Mouse (Mus musculus): ENCODE measurements around the gene Gm10665.
"Not testable (repeated sequence)": the region's sequence is repeated elsewhere in the genome, so short reads cannot be mapped to it uniquely, and the experiment has no call there.

Gm10665 gene

GRCm38 (mm10) chr7:22463975-22464374, at the start of gene Gm10665:
Gene Gm10665, minus strand, starts transcription at chr7:22464075.
- not testable (repeated sequence) for DNase-seq

- DNase-seq, result not testable (repeated sequence)
Measured at GRCm38 (mm10) chr7:22499578-22499977, 35.7 kb upstream of the Gm10665 start, which contains the start of gene Vmn1r151. Gene Vmn1r151, minus strand, starts transcription at chr7:22499678.

- not testable (repeated sequence) for DNase-seq
Measured at GRCm38 (mm10) chr7:22438129-22438528, 25.7 kb downstream of the Gm10665 start, which contains the start of gene Vmn1r149. Gene Vmn1r149, minus strand, starts transcription at chr7:22438229.

GRCm38 (mm10) chr7:22413283-22413682, 50.6 kb downstream of the Gm10665 start, which contains the start of gene Vmn1r148:
Gene Vmn1r148, plus strand, starts transcription at chr7:22413583.
- DNase-seq, result not testable (repeated sequence)

All from cerebellum, adult 11-12 months (tissue).